Mouse (Mus musculus) kidney, embryonic 14.5 days (tissue): ENCODE data around the gene Kcnh1. TPM values are rescaled to one million over a fixed set of nuclear protein-coding genes. Genes with fewer than 3 reads are reported as not detected.

Source experiments
- ATAC-seq: fragments of 200-750 bp; cut with Nextera tagmentation; 2 replicates; pipeline ENCODE4 v1.8.0; 2017; ENCODE audit warnings: moderate number of reproducible peaks, mild to moderate bottlenecking, moderate TSS enrichment, moderate library complexity; ENCODE audit not compliant: low FRiP score, low TSS enrichment
- H3K27ac ChIP-seq: fragments of 300-500 bp; sonication (generic); 2 replicates; pipeline ENCODE4 v1.5.1; 2014; ENCODE audit warnings: low read depth, mild to moderate bottlenecking, low read length, moderate library complexity, mixed read lengths
- H3K27me3 ChIP-seq: fragments of 300-500 bp; sonication (generic); 2 replicates; pipeline ENCODE4 v1.6.1; 2014; ENCODE audit warnings: mild to moderate bottlenecking, low read length; ENCODE audit not compliant: control insufficient read depth, insufficient read depth
- H3K36me3 ChIP-seq: fragments of 300-500 bp; sonication (generic); 2 replicates; pipeline ENCODE4 v1.6.1; 2014; ENCODE audit warnings: low read length, mixed read lengths; ENCODE audit not compliant: control insufficient read depth, insufficient read depth
- H3K4me1 ChIP-seq: fragments of 300-500 bp; sonication (generic); 2 replicates; pipeline ENCODE4 v1.6.1; 2014; ENCODE audit warnings: low read length, mixed read lengths; ENCODE audit not compliant: control insufficient read depth, insufficient read depth
- H3K4me2 ChIP-seq: fragments of 300-500 bp; sonication (generic); replicated peaks from 2 replicates; pipeline ENCODE4 v1.6.1; 2014; ENCODE audit warnings: low read depth, mild to moderate bottlenecking, low read length
- H3K4me3 ChIP-seq: fragments of 300-500 bp; sonication (generic); 2 replicates; pipeline ENCODE4 v1.5.1; 2014; ENCODE audit warnings: mild to moderate bottlenecking, low read length
- H3K9ac ChIP-seq: fragments of 300-500 bp; sonication (generic); 2 replicates; pipeline ENCODE4 v1.6.1; 2014; ENCODE audit warnings: low read depth, mild to moderate bottlenecking, low read length, moderate library complexity
- H3K9me3 ChIP-seq: fragments of 300-500 bp; sonication (generic); 2 replicates; pipeline ENCODE4 v1.6.1; 2016; ENCODE audit warnings: low read length; ENCODE audit not compliant: control insufficient read depth
- WGBS: fragments of 180-500 bp; shearing (Covaris S2); extraction: QIAGEN DNeasy Blood & Tissue Kit; methylation state at CpG from one replicate; pipeline ENCODE4 v1.1.7; 2014; 5-methylcytosine and 5-hydroxymethylcytosine counted together
- polyA plus RNA-seq: library from polyadenylated mRNA; unstranded; fragments of >200 nt; fragmentation: Nextera tagmentation; extraction: Ambion mirVana; gene quantifications from 2 replicates; pipeline ENCODE4 v1.2.1, GENCODE M21; 2014

The Kcnh1 gene
- polyA plus RNA-seq, 1 experiment from 2014 or later, result 0.70 TPM

DNA sequence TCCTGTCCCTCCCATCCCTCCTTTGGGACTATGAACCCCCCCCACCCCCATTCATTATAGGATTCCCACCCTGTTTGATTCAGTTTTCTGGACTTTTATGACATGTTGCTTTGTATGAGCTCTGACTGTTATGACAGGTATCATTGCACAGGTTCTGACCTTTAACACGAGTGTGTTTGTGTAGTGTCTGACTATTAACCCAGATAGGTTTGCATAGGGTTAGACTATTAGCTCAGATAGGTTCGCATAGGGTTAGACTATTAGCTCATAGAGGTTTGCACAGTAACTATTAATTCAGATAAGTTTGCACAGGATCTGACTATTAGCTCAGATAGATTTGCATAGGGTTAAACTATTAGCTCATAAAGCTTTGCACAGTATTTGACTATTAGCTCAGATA, 201.7 kb downstream of the Kcnh1 start:
- H3K9me3 ChIP-seq, result no peaks in the 10 kb centered on the region
- H3K9ac ChIP-seq, result no peak overlapping the region
- no peak overlapping the region for H3K4me3 ChIP-seq
- 86% methylated on average over 2 of the region's 2 CpGs for WGBS
- no peaks in the 10 kb centered on the region for H3K4me1 ChIP-seq
- H3K27me3 ChIP-seq, result no peaks in the 10 kb centered on the region
- ATAC-seq, result no peak
- no peak overlapping the region for H3K27ac ChIP-seq
- H3K4me2 ChIP-seq, result no peak overlapping the region
- no peaks in the 10 kb centered on the region for H3K36me3 ChIP-seq

DNA sequence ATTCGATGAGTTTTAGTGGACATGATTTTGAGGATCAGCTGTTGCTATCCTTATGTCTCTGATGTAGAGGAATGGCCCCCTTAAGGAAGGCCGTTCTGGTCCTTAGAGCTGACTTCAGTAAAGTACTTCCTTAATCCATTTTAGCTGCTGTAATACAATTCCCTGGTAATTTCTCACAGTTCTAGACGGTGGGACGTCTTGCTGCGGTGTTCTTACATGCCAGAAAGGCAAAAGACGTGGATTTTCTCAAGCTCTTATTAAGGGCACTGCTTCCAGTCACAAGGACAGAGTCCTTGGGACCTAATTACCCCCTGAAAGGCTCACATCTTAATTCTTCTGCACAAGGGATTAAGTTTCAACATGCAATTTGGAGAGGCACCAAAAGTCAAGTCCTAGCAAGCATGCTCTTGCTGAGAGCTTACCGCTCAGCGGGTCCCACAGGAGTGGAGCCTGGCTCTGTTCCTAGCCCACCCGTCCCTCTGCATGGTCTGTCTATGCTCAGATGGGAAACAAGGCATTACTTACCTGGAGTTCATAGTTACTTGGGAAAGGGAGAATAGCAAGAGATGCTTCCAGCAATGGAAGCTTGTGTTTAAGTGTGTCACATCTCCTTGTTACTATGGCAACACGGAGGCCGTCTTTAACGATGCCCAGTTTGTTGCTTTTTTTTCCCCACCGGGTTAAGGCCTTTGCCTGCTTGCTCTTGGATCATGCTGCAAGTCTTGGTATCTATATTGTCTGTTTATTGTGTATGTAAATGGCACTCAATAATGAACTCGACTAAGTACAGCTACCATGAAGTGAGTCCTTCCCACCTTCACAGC, 209.3 kb downstream of the Kcnh1 start:
- Histone ChIP-seq H3K9me3 (no peaks in the 10 kb centered on the region), H3K4me2 (no peak overlapping the region), H3K36me3 (no peaks in the 10 kb centered on the region), H3K27me3 (no peaks in the 10 kb centered on the region), H3K9ac (no peak overlapping the region), H3K27ac (no peak overlapping the region), H3K4me3 (no peak overlapping the region), H3K4me1 (peaks cover 2% of the 10 kb centered on the region; the same call in 1 of the 2 replicates)
- ATAC-seq, result no peak
- WGBS, result 79% methylated on average over 14 of the region's 14 CpGs

DNA sequence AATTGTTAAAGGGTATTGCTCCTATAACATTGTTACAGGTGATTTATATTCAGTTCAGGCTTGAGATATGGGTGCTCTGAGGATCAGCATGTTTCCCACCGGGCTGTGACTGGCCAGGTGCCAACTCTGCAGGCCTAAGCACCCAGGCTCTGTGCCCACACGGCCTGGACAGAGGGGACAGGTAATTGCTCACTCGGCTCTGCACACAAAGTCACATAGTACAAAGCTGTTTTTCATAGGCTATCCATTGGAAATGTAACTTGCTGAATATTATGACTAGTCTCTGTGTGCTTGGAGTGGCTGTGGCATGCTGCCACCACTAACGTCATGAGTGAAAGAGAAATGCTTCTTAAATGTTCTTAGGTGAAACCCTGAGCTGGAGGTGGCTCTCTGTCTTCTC, 210.4 kb downstream of the Kcnh1 start:
- Histone ChIP-seq H3K9me3 (no peaks in the 10 kb centered on the region), H3K27ac (no peak overlapping the region)
- 63% methylated on average over 4 of the region's 4 CpGs for WGBS

DNA sequence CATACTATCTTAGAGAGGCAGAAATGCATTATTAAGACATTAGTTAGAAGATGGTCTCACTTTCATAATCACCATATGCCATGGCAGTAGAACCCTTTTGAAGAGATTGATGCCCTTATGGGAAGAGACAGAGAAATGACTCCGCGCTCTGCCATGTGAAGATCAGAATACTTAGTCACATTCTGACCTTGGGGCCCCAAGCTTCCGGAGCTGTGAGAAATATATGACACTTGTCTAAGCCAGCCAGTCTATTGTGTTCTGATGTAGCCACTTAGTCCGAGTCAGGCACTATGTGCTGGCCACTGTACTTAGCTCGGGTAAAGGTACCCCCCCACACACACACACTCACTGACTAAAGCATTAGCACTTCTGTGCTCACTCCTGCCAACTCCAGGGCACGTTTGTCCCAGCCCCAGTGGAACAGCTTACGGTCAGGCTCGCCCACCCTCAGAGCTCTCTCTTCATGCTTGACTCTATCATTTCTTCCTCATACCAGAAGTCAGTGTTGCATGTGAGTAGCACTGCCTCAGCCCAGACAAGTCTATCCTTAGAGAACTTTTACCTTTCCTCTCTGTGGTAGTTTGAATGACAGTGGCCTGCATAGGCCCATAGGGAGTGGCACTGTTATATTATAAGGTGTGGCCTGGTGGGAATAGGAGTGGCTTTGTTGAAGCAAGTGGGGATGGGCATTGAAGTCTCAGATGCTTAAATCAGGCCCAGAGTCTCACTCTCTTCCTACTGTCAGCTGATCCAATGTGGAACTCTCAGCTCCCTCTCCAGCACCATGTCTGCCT, 212.5 kb downstream of the Kcnh1 start:
- H3K36me3 ChIP-seq, result no peaks in the 10 kb centered on the region
- H3K27me3 ChIP-seq, result no peaks in the 10 kb centered on the region
- H3K9me3 ChIP-seq, result no peaks in the 10 kb centered on the region
- H3K9ac ChIP-seq, result no peak overlapping the region
- no peak overlapping the region for H3K4me3 ChIP-seq
- no peak overlapping the region for H3K4me2 ChIP-seq
- 82% methylated on average over 8 of the region's 8 CpGs for WGBS
- peaks cover 2% of the 10 kb centered on the region; the same call in 1 of the 2 replicates for H3K4me1 ChIP-seq
- H3K27ac ChIP-seq, result no peak overlapping the region
- ATAC-seq, result no peak

More for the DNA sequence above, 210.4 kb downstream of the Kcnh1 start:
- no peak overlapping the region for H3K9ac ChIP-seq
- no peaks in the 10 kb centered on the region for H3K36me3 ChIP-seq
- H3K4me3 ChIP-seq, result no peak overlapping the region
- ATAC-seq, result no peak
- peaks cover 2% of the 10 kb centered on the region; the same call in 1 of the 2 replicates for H3K4me1 ChIP-seq
- H3K27me3 ChIP-seq, result no peaks in the 10 kb centered on the region
- H3K4me2 ChIP-seq, result no peak overlapping the region

DNA sequence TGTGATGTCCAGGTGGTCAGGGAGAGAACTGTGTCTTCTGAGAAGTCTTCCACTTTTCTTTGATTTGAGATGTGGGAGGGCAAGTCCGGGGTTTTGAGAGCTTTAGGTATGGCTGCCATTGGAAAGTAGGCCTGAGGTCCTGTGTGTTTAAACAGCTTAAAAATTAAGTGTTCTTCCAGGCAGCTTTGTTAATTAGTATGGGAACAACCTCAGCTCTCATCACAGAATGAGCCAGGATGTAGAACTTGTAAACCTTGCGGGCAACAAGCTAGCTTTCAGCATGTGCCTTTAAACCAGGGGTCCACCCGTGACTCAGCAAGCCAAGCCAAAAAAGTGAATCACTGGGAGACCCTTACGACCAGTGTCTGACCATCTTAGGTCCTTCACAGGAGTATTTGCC, 214.6 kb downstream of the Kcnh1 start:
- Histone ChIP-seq H3K4me1 (peaks cover 2% of the 10 kb centered on the region; the same call in 1 of the 2 replicates), H3K4me3 (no peak overlapping the region), H3K9ac (no peak overlapping the region), H3K27me3 (no peaks in the 10 kb centered on the region), H3K36me3 (no peaks in the 10 kb centered on the region), H3K9me3 (no peaks in the 10 kb centered on the region), H3K27ac (no peak overlapping the region), H3K4me2 (no peak overlapping the region)
- ATAC-seq, result no peak
- 86% methylated on average over 4 of the region's 4 CpGs for WGBS

DNA sequence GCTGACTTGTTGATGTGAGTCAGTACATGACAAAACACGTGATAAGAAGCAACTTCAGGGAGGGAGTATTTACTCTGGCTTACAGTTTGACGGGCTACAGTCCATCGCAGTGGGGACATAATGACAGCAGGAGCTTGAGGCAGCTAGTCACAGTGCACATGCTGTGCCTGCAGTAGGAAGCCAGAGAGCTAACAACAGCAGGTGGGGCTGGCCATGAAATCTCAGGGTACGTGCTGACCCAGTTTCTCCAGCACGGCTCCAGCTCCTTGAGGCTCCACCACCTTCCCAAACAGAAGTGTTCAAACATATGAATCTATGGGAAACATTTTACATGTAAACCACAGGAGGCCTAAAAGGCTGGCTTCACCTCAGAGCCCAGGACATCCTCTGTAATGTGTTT, 216.0 kb downstream of the Kcnh1 start:
- H3K36me3 ChIP-seq, result no peaks in the 10 kb centered on the region
- no peaks in the 10 kb centered on the region for H3K9me3 ChIP-seq
- no peak overlapping the region for H3K27ac ChIP-seq
- 94% methylated on average over 5 of the region's 5 CpGs for WGBS
- H3K4me1 ChIP-seq, result no peaks in the 10 kb centered on the region
- no peak for ATAC-seq
- no peak overlapping the region for H3K9ac ChIP-seq
- no peak overlapping the region for H3K4me3 ChIP-seq
- no peak overlapping the region for H3K4me2 ChIP-seq
- no peaks in the 10 kb centered on the region for H3K27me3 ChIP-seq

DNA sequence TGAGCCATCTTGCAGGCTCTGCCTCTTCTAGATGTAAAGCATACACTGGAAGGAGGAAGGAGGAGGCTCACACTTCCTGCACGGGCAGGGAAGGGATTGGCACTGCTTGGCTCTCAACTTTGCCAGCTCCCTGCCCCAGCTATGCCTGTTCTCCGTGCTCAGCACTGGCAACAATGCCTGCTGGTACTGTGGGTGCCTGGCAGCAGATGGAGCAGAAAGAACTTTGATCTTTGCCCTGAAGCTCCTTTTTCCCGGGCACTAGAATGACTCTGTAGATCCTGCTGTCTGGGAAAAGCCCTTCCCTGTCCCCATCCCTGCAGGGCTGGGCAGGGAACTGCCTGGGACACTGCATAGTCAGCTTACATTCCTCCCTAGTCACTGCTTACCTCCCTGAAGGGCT, 225.2 kb downstream of the Kcnh1 start:
- no peak for ATAC-seq
- 53% methylated on average over 3 of the region's 3 CpGs for WGBS
- Histone ChIP-seq H3K36me3 (no peaks in the 10 kb centered on the region), H3K9ac (no peak overlapping the region), H3K27me3 (no peaks in the 10 kb centered on the region), H3K4me1 (no peaks in the 10 kb centered on the region), H3K27ac (no peak overlapping the region), H3K9me3 (no peaks in the 10 kb centered on the region), H3K4me3 (no peak overlapping the region), H3K4me2 (no peak overlapping the region)

DNA sequence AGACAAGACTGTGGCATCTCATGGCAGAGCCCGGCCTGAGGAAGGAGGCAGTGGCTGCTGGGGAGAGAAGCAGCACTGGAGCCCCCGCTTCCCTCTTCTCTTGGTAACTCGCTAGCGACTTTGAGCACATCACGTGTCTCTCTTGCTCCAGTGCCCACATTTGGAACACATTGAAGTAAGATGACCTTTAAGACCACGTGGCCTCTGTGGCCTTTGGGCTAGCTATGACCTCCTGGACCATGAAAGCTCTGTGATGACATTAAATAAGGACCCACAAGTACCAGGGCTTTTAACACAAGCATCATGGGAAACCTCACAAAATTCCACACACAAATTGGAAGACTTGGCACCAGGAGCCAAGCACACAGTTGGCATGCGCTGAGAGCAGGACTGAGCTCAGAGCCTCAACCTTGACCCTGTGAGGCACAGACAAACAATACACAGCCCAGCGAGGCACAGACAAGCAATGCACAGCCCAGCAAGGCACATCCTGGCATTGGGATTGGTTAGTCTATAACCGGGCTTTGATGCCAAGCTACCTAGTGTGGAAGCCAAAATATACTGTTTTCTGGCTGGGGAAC, 225.8 kb downstream of the Kcnh1 start:
- Histone ChIP-seq H3K4me1 (no peaks in the 10 kb centered on the region), H3K4me2 (no peak overlapping the region), H3K9me3 (no peaks in the 10 kb centered on the region), H3K36me3 (no peaks in the 10 kb centered on the region), H3K9ac (no peak overlapping the region), H3K4me3 (no peak overlapping the region), H3K27ac (no peak overlapping the region), H3K27me3 (no peaks in the 10 kb centered on the region)
- WGBS, result 82% methylated on average over 9 of the region's 9 CpGs
- no peak for ATAC-seq

DNA sequence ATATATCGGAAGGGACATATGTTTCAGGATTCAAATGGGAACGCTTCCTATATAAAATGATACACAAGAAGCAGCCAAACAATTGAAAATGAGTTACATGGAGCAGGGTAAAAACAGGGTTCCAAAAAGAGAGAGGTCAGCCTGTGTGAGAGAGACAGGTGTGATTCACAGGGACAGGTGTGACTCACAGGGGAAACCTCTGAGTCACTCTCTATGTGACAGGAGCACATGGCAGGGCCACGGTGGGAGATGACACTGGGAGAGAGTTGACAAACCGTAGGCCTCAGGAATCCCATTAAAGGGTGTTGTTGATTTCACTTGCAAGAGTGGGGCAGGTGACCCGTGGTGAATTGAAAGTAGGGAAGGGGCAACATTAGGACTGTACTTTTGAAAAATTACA, 228.6 kb downstream of the Kcnh1 start:
- Histone ChIP-seq H3K9ac (no peak overlapping the region), H3K36me3 (no peaks in the 10 kb centered on the region), H3K4me1 (no peaks in the 10 kb centered on the region), H3K27ac (no peak overlapping the region), H3K27me3 (no peaks in the 10 kb centered on the region), H3K9me3 (no peaks in the 10 kb centered on the region), H3K4me3 (no peak overlapping the region), H3K4me2 (no peak overlapping the region)
- WGBS, result 90% methylated on average over 5 of the region's 5 CpGs
- ATAC-seq, result no peak
